Mouse (Mus musculus): Measurements from ENCODE around the gene Phf19. TPM values are rescaled to one million over a fixed set of nuclear protein-coding genes. Genes with fewer than 3 reads are reported as not detected.
A peak's percentile ranks its signal among the peaks of the same experiment; 100 is the strongest.

Phf19 gene
- 1.1 and 1.8 TPM in 2 replicates for polyA plus RNA-seq (2016; fragmentation: Nextera tagmentation; extraction: Ambion mirVana)

DNA sequence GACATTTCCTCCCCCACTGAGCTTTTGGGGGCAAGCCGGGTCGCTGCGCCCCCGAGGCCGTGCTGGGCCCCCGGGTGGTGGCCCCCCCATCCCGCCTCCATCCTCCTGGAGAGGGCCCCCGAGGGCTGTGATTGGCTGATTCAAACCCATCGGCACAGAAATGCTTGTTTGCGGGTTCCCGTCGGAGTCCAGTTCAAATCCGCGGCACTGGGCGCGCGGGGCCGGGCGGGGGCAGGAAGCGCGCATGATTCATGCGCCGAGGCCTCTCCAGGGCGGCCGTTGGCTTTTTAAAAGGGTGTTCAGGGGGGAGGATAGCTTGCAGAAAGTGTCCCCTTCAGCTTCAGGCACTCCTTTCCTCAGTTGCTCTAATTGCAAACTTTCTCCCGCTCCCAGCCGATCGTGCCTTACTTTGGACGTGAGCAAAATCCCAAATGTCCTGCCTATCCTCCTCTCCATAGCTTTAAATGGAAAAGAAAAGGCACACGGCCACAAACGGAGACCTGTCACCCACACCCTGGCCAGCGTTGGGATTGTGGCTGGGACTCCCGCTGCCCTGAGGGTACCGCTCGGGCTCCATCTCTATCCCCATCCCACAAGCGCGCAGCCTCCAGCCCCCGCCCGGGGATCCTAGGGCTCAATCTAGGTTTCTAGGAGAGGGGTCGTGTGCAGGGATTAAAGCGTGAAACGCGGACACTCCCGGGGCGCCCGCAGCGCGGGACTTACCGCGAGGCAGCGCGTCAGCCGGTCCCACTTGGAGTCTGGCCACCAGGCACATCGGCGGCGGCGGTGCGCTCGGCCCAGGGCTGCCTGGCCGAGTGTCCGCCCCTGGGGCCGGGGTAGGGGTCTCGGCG is at the start of gene Phf19:
Gene Phf19 (minus strand): TSS at position 809 of the 851 bp plus-strand sequence.
- under 1% methylated on average over 64 of the region's 64 CpGs for WGBS

DNA sequence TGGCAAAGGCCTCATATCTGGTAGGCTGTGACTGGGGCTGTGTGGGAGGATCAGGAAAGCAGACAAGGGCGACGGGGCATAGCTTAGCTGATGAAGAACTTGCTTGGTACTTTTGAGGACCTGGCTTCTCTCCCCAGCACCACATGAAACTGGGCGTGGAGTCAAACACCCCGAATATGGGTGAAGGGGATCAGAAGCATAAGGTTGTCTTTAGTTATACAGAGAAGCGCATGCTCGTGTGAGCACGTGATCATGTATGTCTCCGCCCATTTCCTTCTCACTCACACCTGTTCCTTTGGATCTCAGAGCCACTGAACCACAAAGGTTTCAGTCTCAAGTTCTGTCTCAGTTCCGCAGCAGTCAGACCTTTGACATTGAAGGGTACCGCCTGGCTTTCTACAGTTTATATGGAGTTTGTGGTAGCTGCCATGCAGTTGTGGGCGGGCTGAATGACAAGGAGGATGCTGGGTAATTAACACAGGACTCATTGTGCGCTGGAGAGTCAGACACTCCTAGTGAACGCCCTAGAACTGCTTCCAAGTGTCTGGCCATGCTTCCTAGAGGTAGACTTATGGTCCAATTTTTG is 49.6 kb upstream of the Phf19 start:
- 83% methylated on average over 13 of the region's 13 CpGs for WGBS
- no peak overlapping the region for H3K4me3 ChIP-seq
- DNase-seq (ENCODE audit: low spot score): no peak
- H3K9me3 ChIP-seq: no peaks in the 10 kb centered on the region
- H3K36me3 ChIP-seq (replicated peaks): no peaks in the 10 kb centered on the region
- H3K27ac ChIP-seq (replicated peaks): no peak overlapping the region
- peaks cover 23% of the 10 kb centered on the region for H3K4me1 ChIP-seq
- H3K27me3 ChIP-seq (replicated peaks; ENCODE audit: low read depth, poor library complexity, severe bottlenecking): peaks cover 20% of the 10 kb centered on the region

More for the DNA sequence above, at the start of gene Phf19:
- peak; percentile 55 for DNase-seq (ENCODE audit: low spot score)
- no peaks in the 10 kb centered on the region for H3K9me3 ChIP-seq
- H3K27ac ChIP-seq (replicated peaks): peak within 1 kb of the TSS; percentile 63
- peak within 1 kb of the TSS; percentile 77 for H3K4me3 ChIP-seq
- peaks cover 81% of the 10 kb centered on the region for H3K27me3 ChIP-seq (replicated peaks; ENCODE audit: low read depth, poor library complexity, severe bottlenecking)
- H3K4me1 ChIP-seq: peaks cover 27% of the 10 kb centered on the region
- H3K36me3 ChIP-seq (replicated peaks): no peaks in the 10 kb centered on the region

DNA sequence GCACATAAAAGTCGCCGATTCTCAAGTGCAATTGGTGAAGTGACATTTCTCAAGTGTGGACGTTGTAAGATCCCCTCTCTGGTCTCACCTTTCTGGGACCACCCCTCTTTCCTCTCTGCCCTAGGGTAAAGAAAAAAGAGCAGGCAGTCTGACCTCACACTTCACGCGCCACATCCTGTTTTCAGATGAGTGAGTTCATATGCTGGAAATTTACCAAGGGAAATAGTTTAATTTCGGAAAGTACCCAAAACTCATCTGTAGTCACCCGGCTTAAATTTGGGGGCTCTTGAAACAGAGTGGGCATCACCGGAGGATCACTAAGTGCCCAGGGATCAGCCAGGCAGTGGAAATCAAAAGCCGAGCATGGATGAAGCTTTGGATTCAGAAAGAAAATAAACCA is 49.1 kb upstream of the Phf19 start:
- Histone ChIP-seq H3K4me3 (no peak overlapping the region), H3K27ac (replicated peaks) (no peak overlapping the region)
- 84% methylated on average over 9 of the region's 9 CpGs for WGBS

DNA sequence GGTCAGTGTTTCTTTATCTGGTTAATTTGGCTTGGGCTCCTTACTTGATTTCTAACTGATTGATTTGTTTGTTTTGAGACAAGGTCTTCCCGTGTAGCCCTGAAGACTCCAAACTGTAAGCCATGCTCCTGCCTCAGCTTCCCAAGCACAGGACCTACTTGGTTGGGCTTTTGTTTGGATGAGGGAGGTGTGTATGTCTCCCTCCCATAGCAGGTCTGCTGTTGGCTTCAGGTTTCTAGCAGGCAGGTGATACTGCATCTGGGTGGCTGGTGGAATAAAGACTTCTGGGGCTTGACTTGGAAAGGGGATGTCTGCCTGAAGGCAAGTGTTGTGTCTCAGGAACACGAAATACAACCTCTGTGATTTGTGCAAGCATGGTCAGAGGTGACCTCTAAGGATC is 48.4 kb upstream of the Phf19 start:
- 75% methylated on average over 2 of the region's 2 CpGs for WGBS
- Histone ChIP-seq H3K4me3 (no peak overlapping the region), H3K4me1 (peaks cover 23% of the 10 kb centered on the region), H3K36me3 (replicated peaks) (no peaks in the 10 kb centered on the region), H3K9me3 (no peaks in the 10 kb centered on the region), H3K27me3 (replicated peaks; ENCODE audit: low read depth, poor library complexity, severe bottlenecking) (peaks cover 20% of the 10 kb centered on the region), H3K27ac (replicated peaks) (no peak overlapping the region)
- DNase-seq (ENCODE audit: low spot score): no peak

More for the DNA sequence above, 49.1 kb upstream of the Phf19 start:
- DNase-seq (ENCODE audit: low spot score): no peak
- H3K36me3 ChIP-seq (replicated peaks): no peaks in the 10 kb centered on the region
- peaks cover 23% of the 10 kb centered on the region for H3K4me1 ChIP-seq
- no peaks in the 10 kb centered on the region for H3K9me3 ChIP-seq
- H3K27me3 ChIP-seq (replicated peaks; ENCODE audit: low read depth, poor library complexity, severe bottlenecking): peaks cover 20% of the 10 kb centered on the region

DNA sequence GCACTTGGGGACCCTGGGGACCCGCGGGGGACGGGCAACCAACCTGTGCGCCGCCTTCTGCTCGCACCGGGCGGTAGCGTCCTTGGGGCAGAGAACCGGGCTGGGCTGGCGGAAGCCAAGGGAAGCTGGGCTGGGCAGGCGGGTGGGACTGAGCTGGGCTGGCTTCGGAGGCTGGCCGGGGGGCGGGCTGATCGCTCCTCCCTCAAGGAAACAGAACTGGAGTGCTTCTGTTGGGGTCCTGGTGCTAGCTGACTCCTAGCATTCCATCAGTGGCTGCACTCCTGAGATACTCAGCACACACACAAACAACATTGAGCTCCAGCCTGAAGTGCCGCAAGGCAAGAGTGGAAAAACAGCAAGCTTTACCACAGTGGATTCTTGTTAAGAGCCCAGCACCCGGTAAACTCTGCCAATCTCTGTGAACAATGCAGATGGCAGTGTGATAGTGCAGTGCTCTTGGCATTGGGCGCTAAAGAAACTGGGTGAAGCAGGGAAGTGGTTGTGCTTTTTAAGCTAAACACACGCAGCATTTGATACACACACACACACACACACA is 47.7 kb upstream of the Phf19 start, which contains the start of gene Traf1:
Gene Traf1 (minus strand): TSS at position 292 of the 556 bp plus-strand sequence.
- Histone ChIP-seq H3K9me3 (no peaks in the 10 kb centered on the region), H3K36me3 (replicated peaks) (no peaks in the 10 kb centered on the region), H3K27me3 (replicated peaks; ENCODE audit: low read depth, poor library complexity, severe bottlenecking) (peaks cover 24% of the 10 kb centered on the region), H3K27ac (replicated peaks) (peak within 1 kb of the TSS; percentile 58), H3K4me3 (peak within 1 kb of the TSS; percentile 46), H3K4me1 (peaks cover 23% of the 10 kb centered on the region)
- peak; percentile 52 for DNase-seq (ENCODE audit: low spot score)
- 13% methylated on average over 20 of the region's 20 CpGs for WGBS

DNA sequence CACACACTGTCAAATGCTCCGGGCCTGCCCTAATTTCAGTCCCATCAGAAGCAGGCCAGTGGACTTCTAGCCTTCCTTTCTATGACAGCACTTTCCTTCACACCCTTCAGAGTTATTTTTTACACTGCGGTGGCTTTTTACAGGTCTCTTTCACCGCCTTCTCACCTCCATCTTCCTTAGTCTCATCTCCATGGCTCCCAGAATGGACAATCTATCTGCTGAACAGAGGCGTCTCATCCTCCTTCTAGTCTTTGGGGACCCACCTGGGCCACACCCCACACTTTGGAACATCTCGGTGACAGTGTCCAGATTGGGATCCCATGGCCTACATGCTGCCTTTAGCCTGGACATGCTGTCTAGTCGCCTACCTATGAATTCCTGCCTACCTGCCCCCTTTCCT is 47.1 kb upstream of the Phf19 start:
- no peaks in the 10 kb centered on the region for H3K36me3 ChIP-seq (replicated peaks)
- DNase-seq (ENCODE audit: low spot score): no peak
- peaks cover 24% of the 10 kb centered on the region for H3K27me3 ChIP-seq (replicated peaks; ENCODE audit: low read depth, poor library complexity, severe bottlenecking)
- H3K4me3 ChIP-seq: peak overlapping the region; percentile 46
- no peaks in the 10 kb centered on the region for H3K9me3 ChIP-seq
- 69% methylated on average over 6 of the region's 6 CpGs for WGBS
- H3K27ac ChIP-seq (replicated peaks): peak overlapping the region; percentile 58
- H3K4me1 ChIP-seq: peaks cover 23% of the 10 kb centered on the region

DNA sequence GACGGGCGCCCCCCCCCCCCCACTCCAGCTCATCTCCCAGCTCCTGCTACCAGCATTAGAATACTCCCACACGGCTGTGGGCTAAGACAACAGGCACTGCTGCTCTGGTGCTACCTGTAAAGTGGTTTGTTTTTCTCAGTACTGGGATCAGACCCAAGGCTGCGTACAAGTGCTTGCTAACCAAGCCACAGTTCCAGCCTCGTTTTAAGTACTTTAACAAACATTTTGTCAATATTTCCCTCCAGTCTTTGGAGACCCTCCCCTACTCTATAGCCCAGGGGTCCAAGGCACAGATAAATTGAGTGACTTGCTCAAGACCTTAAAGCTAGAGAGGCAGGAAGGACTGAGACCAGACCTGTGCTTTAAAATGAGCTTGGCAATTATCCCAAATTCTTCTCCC is 46.6 kb upstream of the Phf19 start:
- 69% methylated on average over 5 of the region's 5 CpGs for WGBS
- no peak overlapping the region for H3K4me3 ChIP-seq
- no peak for DNase-seq (ENCODE audit: low spot score)

DNA sequence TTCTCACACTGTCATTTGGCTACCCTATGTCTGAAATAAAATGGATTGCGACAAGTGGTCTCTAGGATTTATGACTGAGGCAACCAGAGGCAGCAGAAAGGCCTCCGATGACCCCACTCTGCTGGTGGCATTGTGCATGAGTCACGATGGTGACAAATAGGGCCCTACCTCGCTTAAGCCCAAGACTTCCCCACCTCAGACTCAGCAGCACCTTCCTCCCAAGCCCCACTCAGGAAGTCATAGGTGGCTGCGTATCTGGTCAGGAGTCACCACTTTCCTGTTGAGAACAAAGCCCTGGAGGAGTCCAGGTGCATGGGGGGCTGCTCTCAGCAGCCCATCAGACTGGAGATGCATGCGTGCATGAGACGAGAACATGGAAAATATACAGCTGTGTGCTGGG is 44.8 kb upstream of the Phf19 start:
- Histone ChIP-seq H3K27me3 (replicated peaks; ENCODE audit: low read depth, poor library complexity, severe bottlenecking) (peaks cover 24% of the 10 kb centered on the region), H3K4me1 (peaks cover 8% of the 10 kb centered on the region), H3K4me3 (no peak overlapping the region), H3K36me3 (replicated peaks) (no peaks in the 10 kb centered on the region), H3K9me3 (no peaks in the 10 kb centered on the region), H3K27ac (replicated peaks) (no peak overlapping the region)
- no peak for DNase-seq (ENCODE audit: low spot score)
- WGBS: 93% methylated on average over 7 of the region's 7 CpGs

More for the DNA sequence above, 46.6 kb upstream of the Phf19 start:
- peaks cover 24% of the 10 kb centered on the region for H3K27me3 ChIP-seq (replicated peaks; ENCODE audit: low read depth, poor library complexity, severe bottlenecking)
- no peaks in the 10 kb centered on the region for H3K9me3 ChIP-seq
- peaks cover 18% of the 10 kb centered on the region for H3K4me1 ChIP-seq
- H3K27ac ChIP-seq (replicated peaks): no peak overlapping the region
- no peaks in the 10 kb centered on the region for H3K36me3 ChIP-seq (replicated peaks)

DNA sequence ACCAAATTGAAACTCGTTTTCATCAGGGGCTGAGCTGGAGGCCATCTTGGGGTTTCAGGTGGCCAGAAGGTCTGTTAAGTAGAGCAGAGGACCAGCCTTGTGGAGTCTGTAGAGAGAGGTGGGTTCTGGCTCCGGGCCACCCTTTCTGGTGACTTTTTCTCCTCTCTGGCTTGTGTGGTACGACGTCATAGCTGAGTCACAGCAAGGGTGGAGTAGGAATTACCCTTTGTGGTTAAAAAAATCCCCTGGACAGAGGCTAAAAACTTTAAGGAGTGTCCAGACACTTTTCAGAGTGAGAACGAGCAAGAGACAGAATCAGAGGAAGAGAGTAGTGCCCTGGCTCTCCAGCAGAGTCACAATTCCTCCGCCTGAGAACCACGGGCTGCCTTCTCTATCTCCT is 44.2 kb upstream of the Phf19 start:
- no peak overlapping the region for H3K27ac ChIP-seq (replicated peaks)
- no peaks in the 10 kb centered on the region for H3K36me3 ChIP-seq (replicated peaks)
- WGBS: 82% methylated on average over 7 of the region's 7 CpGs
- peaks cover 24% of the 10 kb centered on the region for H3K27me3 ChIP-seq (replicated peaks; ENCODE audit: low read depth, poor library complexity, severe bottlenecking)
- DNase-seq (ENCODE audit: low spot score): no peak
- H3K9me3 ChIP-seq: no peaks in the 10 kb centered on the region
- no peak overlapping the region for H3K4me3 ChIP-seq
- H3K4me1 ChIP-seq: peaks cover 8% of the 10 kb centered on the region

DNA sequence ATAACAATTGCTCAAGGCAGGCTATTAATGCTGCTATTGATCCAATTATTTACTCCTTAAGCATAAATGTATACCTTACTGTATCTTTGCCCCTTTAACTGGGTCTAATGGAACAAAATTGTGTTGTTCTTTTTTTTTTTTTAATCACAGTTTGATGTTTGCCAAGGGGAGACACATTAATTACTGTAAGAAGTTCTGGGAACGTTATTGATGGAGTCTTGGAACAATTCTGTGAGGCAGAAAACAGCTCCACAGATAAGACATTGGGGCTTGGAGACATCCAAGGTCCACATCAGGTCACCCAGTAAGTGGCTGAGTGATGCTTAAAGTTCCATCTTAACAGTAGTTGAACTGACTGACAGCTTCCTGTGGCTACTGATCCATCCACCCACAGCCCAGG is 43.6 kb upstream of the Phf19 start:
- no peaks in the 10 kb centered on the region for H3K36me3 ChIP-seq (replicated peaks)
- H3K4me1 ChIP-seq: peaks cover 8% of the 10 kb centered on the region
- 73% methylated on average over 1 of the region's 1 CpGs for WGBS
- H3K4me3 ChIP-seq: no peak overlapping the region
- H3K9me3 ChIP-seq: no peaks in the 10 kb centered on the region
- no peak for DNase-seq (ENCODE audit: low spot score)
- peaks cover 24% of the 10 kb centered on the region for H3K27me3 ChIP-seq (replicated peaks; ENCODE audit: low read depth, poor library complexity, severe bottlenecking)
- H3K27ac ChIP-seq (replicated peaks): no peak overlapping the region

DNA sequence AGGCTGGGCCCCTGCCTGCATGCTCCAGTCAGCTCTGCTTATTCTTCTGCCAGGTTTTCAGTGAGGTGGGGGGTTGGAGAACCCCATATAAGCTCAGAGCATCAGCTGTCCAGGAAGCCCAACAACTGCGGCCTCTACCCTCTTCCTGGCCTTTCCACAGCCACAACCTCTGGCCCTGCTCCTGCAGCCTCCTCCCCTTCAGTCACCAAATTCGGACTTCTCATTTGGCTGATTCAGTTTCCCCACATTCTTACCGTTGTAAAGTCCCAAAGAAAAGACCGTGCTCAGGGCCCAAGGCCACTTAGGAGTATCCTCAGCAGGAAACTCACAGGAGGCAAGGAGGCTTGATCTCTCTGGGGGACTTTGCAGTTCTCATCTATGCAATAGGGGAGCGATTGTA is 43.1 kb upstream of the Phf19 start:
- H3K9me3 ChIP-seq: no peaks in the 10 kb centered on the region
- no peak for DNase-seq (ENCODE audit: low spot score)

DNA sequence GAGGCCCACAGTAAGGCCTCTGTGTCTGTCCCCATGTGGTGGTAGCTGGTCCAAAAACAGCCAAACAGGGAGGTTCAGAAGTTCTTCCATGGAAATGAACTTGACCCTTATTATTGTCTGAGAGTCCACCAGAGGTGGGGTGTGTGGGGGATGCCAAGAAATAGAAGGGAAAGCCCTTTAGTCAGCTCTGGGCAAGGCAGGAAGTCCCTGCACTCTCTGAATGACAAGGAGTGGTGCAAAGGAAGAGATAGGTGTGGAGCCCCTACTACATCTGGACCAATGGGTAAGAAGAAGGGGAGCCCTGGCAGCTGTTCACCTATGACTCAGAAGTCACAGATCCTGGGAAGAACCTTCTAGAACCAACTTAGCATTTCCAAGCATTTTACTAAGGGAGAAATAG is 40.5 kb upstream of the Phf19 start:
- Histone ChIP-seq H3K4me1 (no peaks in the 10 kb centered on the region), H3K36me3 (replicated peaks) (no peaks in the 10 kb centered on the region), H3K4me3 (no peak overlapping the region), H3K27me3 (replicated peaks; ENCODE audit: low read depth, poor library complexity, severe bottlenecking) (peaks cover 4% of the 10 kb centered on the region; the same call in 1 of the 2 replicates), H3K27ac (replicated peaks) (no peak overlapping the region), H3K9me3 (no peaks in the 10 kb centered on the region)
- DNase-seq (ENCODE audit: low spot score): no peak

More for the DNA sequence above, 43.1 kb upstream of the Phf19 start:
- Histone ChIP-seq H3K4me3 (no peak overlapping the region), H3K36me3 (replicated peaks) (no peaks in the 10 kb centered on the region), H3K27ac (replicated peaks) (no peak overlapping the region), H3K27me3 (replicated peaks; ENCODE audit: low read depth, poor library complexity, severe bottlenecking) (peaks cover 24% of the 10 kb centered on the region), H3K4me1 (peaks cover 8% of the 10 kb centered on the region)
- 63% methylated on average over 5 of the region's 5 CpGs for WGBS
